Mouse (Mus musculus) heart, adult 2 months (tissue): ENCODE data around the gene Tbc1d17. TPM values are rescaled to one million over a fixed set of nuclear protein-coding genes. Genes with fewer than 3 reads are reported as not detected.

Source experiments
- DNase-seq, 2 experiments: peaks; one replicate each; pipeline ENCODE4 v3.0.0; 2021
- H3K27ac ChIP-seq: fragments of 200-600 bp; 2 replicates; pipeline ENCODE4 v1.8.1; 2022
- H3K27me3 ChIP-seq: fragments of 200-500 bp; 2 replicates; pipeline ENCODE4 v1.6.1; 2012; ENCODE audit warnings: mild to moderate bottlenecking, low read length, inconsistent platforms, mixed read lengths; ENCODE audit not compliant: control insufficient read depth, insufficient read depth
- H3K36me3 ChIP-seq: fragments of 200-500 bp; 2 replicates; pipeline ENCODE4 v1.6.1; 2012; ENCODE audit warnings: low read length, inconsistent platforms; ENCODE audit not compliant: control insufficient read depth, insufficient read depth
- H3K4me1 ChIP-seq: fragments of 200-500 bp; 2 replicates; pipeline ENCODE4 v1.6.1; 2011; ENCODE audit warnings: low read length; ENCODE audit not compliant: control insufficient read depth, insufficient read depth
- H3K4me3 ChIP-seq: fragments of 200-600 bp; 2 replicates; pipeline ENCODE4 v1.8.1; 2022
- H3K79me2 ChIP-seq: fragments of 200-500 bp; replicated peaks from 2 replicates; pipeline ENCODE4 v1.6.1; 2012; ENCODE audit warnings: mild to moderate bottlenecking, inconsistent platforms, low read length, moderate library complexity, mixed read lengths; ENCODE audit not compliant: control insufficient read depth, insufficient read depth
- H3K9ac ChIP-seq: fragments of 200-500 bp; 2 replicates; pipeline ENCODE4 v1.6.1; 2012; ENCODE audit warnings: low read depth, mild to moderate bottlenecking, control low read depth, inconsistent platforms, low read length, mixed read lengths
- CTCF ChIP-seq: fragments of 200-600 bp; IDR thresholded peaks from 2 replicates; pipeline ENCODE4 v1.8.1; 2022; ENCODE audit warnings: antibody characterized with exemption, mild to moderate bottlenecking, moderate library complexity
- EP300 ChIP-seq: fragments of 200-500 bp; IDR thresholded peaks from 2 replicates; pipeline ENCODE4 v1.6.1; 2011; ENCODE audit warnings: low read depth, low read length, control low read depth; ENCODE audit not compliant: insufficient read depth
- POLR2A ChIP-seq: fragments of 200-500 bp; IDR thresholded peaks from 2 replicates; pipeline ENCODE4 v1.6.1; 2011; ENCODE audit warnings: mild to moderate bottlenecking, low read depth, low read length, control low read depth; ENCODE audit not compliant: insufficient read depth
- WGBS: fragments of 180-500 bp; shearing (Covaris S2); methylation state at CpG from one replicate; pipeline ENCODE4 v1.1.7; 2018; 5-methylcytosine and 5-hydroxymethylcytosine counted together
- intact Hi-C: fragments of 180-260 bp; cut with DNase I; formaldehyde crosslinking; loops from one replicate; pipeline ENCODE4 v1.15.1; 2025
- polyA plus RNA-seq: library from polyadenylated mRNA; depleted of rRNA; stranded (reverse); fragments of >200 nt; gene quantifications from 2 replicates; pipeline ENCODE4 v1.2.3, GENCODE M21; 2012
- total RNA-seq, 2 experiments: library from RNA; stranded (reverse); gene quantifications; 2 replicates each; pipeline ENCODE4 v1.2.3; 2021

Tbc1d17 gene
- total and polyA plus RNA-seq, 3 experiments = 29.6 to 56.0 (median 46.6) TPM

DNA sequence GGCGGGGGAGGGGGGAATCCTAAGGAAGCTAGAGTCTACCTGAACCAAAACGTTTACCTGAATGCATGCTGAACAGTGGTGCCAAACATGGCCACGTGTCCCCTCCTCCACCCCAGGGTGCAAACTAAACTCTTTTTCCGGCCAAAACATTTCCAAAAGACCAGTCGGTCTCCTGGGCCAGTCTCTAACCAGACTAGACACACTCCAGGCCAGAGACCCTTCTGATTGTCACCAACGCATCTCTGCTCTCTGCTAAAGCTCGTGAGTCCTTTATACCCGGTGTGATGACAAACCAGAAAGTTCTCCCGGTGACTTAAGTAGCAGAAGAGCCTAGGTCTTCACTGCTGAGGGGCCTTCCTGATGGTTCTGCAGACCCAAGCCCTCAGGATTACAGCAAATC, 18.9 kb upstream of the Tbc1d17 start:
- TF ChIP-seq EP300 = no peak
- H3K4me1 ChIP-seq = peaks cover 29% of the 10 kb centered on the region
- intact Hi-C loops = loop anchor here (2.0 kb wide), 1 partner anchor 13 kb away; no protein-coding TSS in a partner anchor
- H3K36me3 ChIP-seq = no peaks in the 10 kb centered on the region; the same call in 1 of the 2 replicates
- 38% methylated on average over 9 of the region's 9 CpGs for WGBS
- H3K4me3 ChIP-seq = peak overlapping the region; percentile 72
- DNase-seq = no peak
- peak overlapping the region; percentile 37; the same call in 1 of the 2 replicates for H3K9ac ChIP-seq
- peak overlapping the region; percentile 94 for H3K27ac ChIP-seq
- H3K79me2 ChIP-seq = no peaks in the 10 kb centered on the region; the same call in 1 of the 2 replicates
- H3K27me3 ChIP-seq = no peaks in the 10 kb centered on the region

DNA sequence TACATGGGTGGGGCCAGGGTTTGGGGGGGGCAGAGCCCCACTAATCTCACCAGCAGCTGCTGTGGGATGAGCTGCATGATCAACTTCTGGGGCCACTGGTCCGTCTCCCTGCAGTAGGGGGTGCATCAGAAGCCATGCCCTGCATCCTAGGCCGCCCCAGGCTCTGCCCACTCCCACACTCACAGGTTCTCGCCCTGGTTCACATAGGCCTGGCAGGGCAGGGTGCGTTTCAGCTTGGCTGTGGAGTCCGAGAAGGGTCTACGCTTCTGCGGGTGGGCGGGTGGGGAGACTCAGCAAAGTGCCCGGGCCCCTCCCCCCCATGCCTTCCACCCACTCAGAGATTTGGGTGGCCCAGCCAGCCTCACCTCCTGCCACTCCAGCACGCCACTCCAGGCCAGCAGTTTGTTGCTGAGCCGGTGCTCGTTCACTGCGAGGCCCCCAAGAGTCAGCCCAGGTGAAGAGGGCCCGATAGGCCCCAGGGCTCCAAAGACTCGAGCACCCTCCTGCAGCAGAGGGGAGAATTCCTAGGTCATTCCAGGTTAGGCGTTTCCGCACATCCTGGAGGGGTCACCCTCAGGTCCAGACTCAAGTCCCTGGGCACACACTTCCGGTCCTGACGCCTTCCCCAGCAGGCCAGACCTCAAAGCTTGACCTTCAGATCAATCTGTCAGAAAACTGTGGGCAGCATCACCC, 18.3 kb upstream of the Tbc1d17 start:
- H3K27ac ChIP-seq = peak overlapping the region; percentile 72
- no peak for DNase-seq
- TF ChIP-seq CTCF = no peak
- no peak for TF ChIP-seq EP300
- no peak for TF ChIP-seq POLR2A
- intact Hi-C loops = no loop called here
- peaks cover 29% of the 10 kb centered on the region for H3K4me1 ChIP-seq
- 44% methylated on average over 19 of the region's 19 CpGs for WGBS
- no peaks in the 10 kb centered on the region; the same call in 1 of the 2 replicates for H3K36me3 ChIP-seq
- no peak overlapping the region for H3K9ac ChIP-seq
- H3K27me3 ChIP-seq = no peaks in the 10 kb centered on the region
- H3K4me3 ChIP-seq = peak overlapping the region; percentile 17; the same call in 1 of the 2 replicates
- no peaks in the 10 kb centered on the region; the same call in 1 of the 2 replicates for H3K79me2 ChIP-seq

- H3K79me2 ChIP-seq = no peaks in the 10 kb centered on the region; the same call in 1 of the 2 replicates
- no peaks in the 10 kb centered on the region for H3K27me3 ChIP-seq
- no peaks in the 10 kb centered on the region; the same call in 1 of the 2 replicates for H3K36me3 ChIP-seq
- TF ChIP-seq POLR2A (0 out of 2 replicates have a peak, but pooled peaks have one; percentile 35), CTCF (peak; percentile 51), EP300 (0 out of 2 replicates have a peak, but pooled peaks have one; percentile 39)
- H3K27ac ChIP-seq = peak overlapping the region; percentile 72
- H3K4me3 ChIP-seq = peak overlapping the region; percentile 17; the same call in 1 of the 2 replicates
- H3K9ac ChIP-seq = peak overlapping the region; percentile 4; the same call in 1 of the 2 replicates
- DNase-seq = peak; percentile 77 to 82
- peaks cover 29% of the 10 kb centered on the region for H3K4me1 ChIP-seq
- intact Hi-C loops = no loop called here
- WGBS = 9% methylated on average over 15 of the region's 15 CpGs
Observed at GRCm38 (mm10) chr7:44866276-44867009, 17.6 kb upstream of the Tbc1d17 start.

DNA sequence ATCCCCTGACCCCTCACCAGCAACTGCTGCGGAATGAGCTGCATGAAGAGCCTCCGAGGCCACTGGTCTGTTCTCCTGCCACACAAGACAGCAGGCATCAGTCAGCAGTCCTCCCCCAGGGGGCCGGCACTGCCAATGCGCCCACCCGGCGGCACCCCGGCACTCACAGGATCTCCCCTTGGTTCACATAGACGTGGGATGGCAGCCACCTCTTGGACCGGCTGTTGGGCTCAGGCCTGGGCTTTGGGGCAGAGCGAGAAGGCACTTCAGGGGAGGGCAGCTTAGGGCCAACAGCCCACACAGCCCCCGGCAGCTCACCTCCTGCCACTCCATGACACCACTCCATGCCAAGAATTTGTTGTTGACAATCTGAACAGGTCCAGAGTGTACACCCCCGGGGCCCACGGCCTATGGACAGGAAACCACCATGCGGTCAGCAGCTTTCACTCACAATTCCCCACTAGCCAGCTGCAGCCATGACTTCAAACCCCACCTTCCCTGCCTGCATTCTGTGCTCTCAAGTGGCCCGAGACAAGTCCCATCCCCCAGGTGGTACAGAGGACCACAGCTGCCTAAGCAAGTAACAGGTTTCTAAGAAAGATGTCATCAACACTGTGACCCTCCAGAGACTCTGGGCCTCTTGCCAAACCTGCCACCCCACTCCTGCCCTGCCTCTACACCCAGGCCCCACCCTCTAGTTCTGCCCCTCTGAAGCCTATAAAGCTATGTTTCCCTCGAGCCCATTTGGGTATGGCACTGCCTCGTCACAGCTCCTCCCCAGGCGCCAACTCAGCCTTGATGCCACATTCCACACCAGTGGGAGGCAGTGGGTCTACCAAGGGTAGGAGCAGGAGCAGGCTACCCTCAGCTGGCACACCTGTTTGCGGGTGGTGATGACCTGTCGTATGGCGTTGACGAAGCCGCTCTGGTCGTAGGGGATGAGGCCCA, 16.0 kb upstream of the Tbc1d17 start:
- Histone ChIP-seq H3K27me3 (no peaks in the 10 kb centered on the region), H3K79me2 (no peaks in the 10 kb centered on the region; the same call in 1 of the 2 replicates), H3K36me3 (no peaks in the 10 kb centered on the region; the same call in 1 of the 2 replicates), H3K9ac (peak overlapping the region; percentile 9; the same call in 1 of the 2 replicates), H3K27ac (peak overlapping the region; percentile 72), H3K4me3 (no peak overlapping the region), H3K4me1 (peaks cover 30% of the 10 kb centered on the region)
- intact Hi-C loops = no loop called here
- WGBS = 65% methylated on average over 24 of the region's 24 CpGs
- no peak for TF ChIP-seq POLR2A
- TF ChIP-seq EP300 = no peak
- no peak for TF ChIP-seq CTCF
- no peak for DNase-seq

- Histone ChIP-seq H3K4me3 (no peak overlapping the region), H3K4me1 (peaks cover 30% of the 10 kb centered on the region), H3K79me2 (no peaks in the 10 kb centered on the region; the same call in 1 of the 2 replicates), H3K9ac (no peak overlapping the region), H3K27ac (no peak overlapping the region), H3K27me3 (no peaks in the 10 kb centered on the region), H3K36me3 (no peaks in the 10 kb centered on the region; the same call in 1 of the 2 replicates)
- TF ChIP-seq EP300 (no peak), POLR2A (no peak), CTCF (no peak)
- 79% methylated on average over 11 of the region's 11 CpGs for WGBS
- DNase-seq = no peak
- intact Hi-C loops = no loop called here
Observed at GRCm38 (mm10) chr7:44863982-44864494, 15.2 kb upstream of the Tbc1d17 start.
